Mouse (Mus musculus) limb, embryonic 11.5 days (tissue): Measurements from ENCODE around the gene Tbc1d1. TPM values are rescaled to one million over a fixed set of nuclear protein-coding genes. Genes with fewer than 3 reads are reported as not detected.

Experiments used
- ATAC-seq: fragments of 200-750 bp; cut with Nextera tagmentation; 2 replicates; pipeline ENCODE4 v1.8.0; 2017; ENCODE audit warnings: low read depth; ENCODE audit not compliant: insufficient number of reproducible peaks, low FRiP score, low TSS enrichment
- DNase-seq: peaks from one replicate; pipeline ENCODE4 v3.0.0-alpha.2; 2015; ENCODE audit warnings: low spot score
- H3K27ac ChIP-seq: fragments of 300-500 bp; sonication (generic); replicated peaks from 2 replicates; pipeline ENCODE4 v1.5.1; 2014; ENCODE audit warnings: low read depth, mild to moderate bottlenecking, low read length
- H3K27me3 ChIP-seq: fragments of 300-500 bp; sonication (generic); 2 replicates; pipeline ENCODE4 v1.6.1; 2014; ENCODE audit warnings: mild to moderate bottlenecking, low read length, mixed read lengths; ENCODE audit not compliant: control insufficient read depth, insufficient read depth
- H3K36me3 ChIP-seq: fragments of 300-500 bp; sonication (generic); 2 replicates; pipeline ENCODE4 v1.6.1; 2014; ENCODE audit warnings: mild to moderate bottlenecking, low read length, moderate library complexity, mixed read lengths; ENCODE audit not compliant: control insufficient read depth, insufficient read depth
- H3K4me1 ChIP-seq: fragments of 300-500 bp; sonication (generic); 2 replicates; pipeline ENCODE4 v1.6.1; 2014; ENCODE audit warnings: low read length, mixed read lengths; ENCODE audit not compliant: control insufficient read depth, insufficient read depth
- H3K4me2 ChIP-seq: fragments of 300-500 bp; sonication (generic); 2 replicates; pipeline ENCODE4 v1.6.1; 2014; ENCODE audit warnings: low read depth, mild to moderate bottlenecking, moderate library complexity; ENCODE audit not compliant: severe bottlenecking
- H3K4me3 ChIP-seq: fragments of 300-500 bp; sonication (generic); 2 replicates; pipeline ENCODE4 v1.5.1; 2014; ENCODE audit warnings: low read depth, low read length
- H3K9ac ChIP-seq: fragments of 300-500 bp; sonication (generic); 2 replicates; pipeline ENCODE4 v1.6.1; 2014; ENCODE audit warnings: mild to moderate bottlenecking, low read length
- H3K9me3 ChIP-seq: fragments of 300-500 bp; sonication (generic); 2 replicates; pipeline ENCODE4 v1.6.1; 2016; ENCODE audit warnings: low read length; ENCODE audit not compliant: control insufficient read depth
- WGBS: fragments of 180-500 bp; shearing (Covaris S2); extraction: QIAGEN DNeasy Blood & Tissue Kit; methylation state at CpG from one replicate; pipeline ENCODE4 v1.1.7; 2014; 5-methylcytosine and 5-hydroxymethylcytosine counted together
- polyA plus RNA-seq: library from polyadenylated mRNA; unstranded; fragments of >200 nt; fragmentation: Nextera tagmentation; extraction: Ambion mirVana; gene quantifications from 2 replicates; pipeline ENCODE4 v1.2.1, GENCODE M21; 2014

The Tbc1d1 gene
- polyA plus RNA-seq, 1 experiment from 2014 or later = 31.9 TPM

DNA sequence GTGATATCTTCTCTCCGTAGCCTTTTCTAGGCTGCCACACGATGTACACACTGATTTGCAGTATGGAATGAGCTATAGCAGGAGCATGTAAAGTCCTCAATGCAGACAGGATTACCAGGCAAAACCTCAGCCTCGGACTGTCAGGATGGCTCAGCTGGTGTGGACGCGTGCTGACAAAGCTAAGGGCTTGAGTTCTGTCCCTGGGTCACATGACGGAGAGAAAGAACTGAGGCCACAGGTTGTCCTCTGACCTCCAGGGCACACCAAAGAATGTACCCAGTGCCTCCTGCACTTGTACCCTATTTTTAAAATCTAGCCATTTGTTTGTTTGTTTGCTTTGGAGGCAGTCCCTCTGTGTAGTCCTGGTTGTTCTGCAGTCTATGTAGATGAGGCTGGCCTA, 98.9 kb downstream of the Tbc1d1 start:
- ATAC-seq = no peak

DNA sequence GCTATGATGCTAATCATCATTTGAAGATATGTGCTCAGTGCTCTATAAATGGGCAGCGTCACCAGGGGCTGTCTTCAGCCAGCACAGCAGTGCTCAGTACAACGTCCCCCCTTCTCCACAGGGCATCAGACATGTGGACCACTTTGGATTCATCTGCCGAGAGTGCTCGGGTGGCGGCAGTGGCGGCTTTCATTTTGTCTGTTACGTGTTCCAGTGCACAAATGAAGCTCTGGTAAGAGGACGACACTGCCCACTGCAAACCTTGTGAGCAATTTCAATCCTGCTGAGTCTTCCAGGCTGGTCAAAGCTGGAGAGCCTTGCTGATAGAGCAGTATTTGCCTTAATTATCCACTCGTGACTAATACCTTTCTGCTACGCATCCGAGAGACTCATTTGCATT, 107.2 kb downstream of the Tbc1d1 start:
- Histone ChIP-seq H3K4me3 (no peak overlapping the region), H3K27me3 (no peaks in the 10 kb centered on the region), H3K36me3 (no peaks in the 10 kb centered on the region), H3K4me2 (no peak overlapping the region), H3K9ac (no peak overlapping the region), H3K27ac (no peak overlapping the region), H3K4me1 (no peaks in the 10 kb centered on the region), H3K9me3 (no peaks in the 10 kb centered on the region)
- 87% methylated on average over 11 of the region's 11 CpGs for WGBS
- ATAC-seq (no peak), DNase-seq (no peak)

More for the DNA sequence above, 98.9 kb downstream of the Tbc1d1 start:
- H3K9ac ChIP-seq = no peak overlapping the region
- no peak for DNase-seq
- no peak overlapping the region for H3K4me2 ChIP-seq
- WGBS = 83% methylated on average over 6 of the region's 6 CpGs
- H3K36me3 ChIP-seq = peaks cover 2% of the 10 kb centered on the region; the same call in 1 of the 2 replicates
- H3K9me3 ChIP-seq = no peaks in the 10 kb centered on the region
- H3K27ac ChIP-seq = no peak overlapping the region
- no peaks in the 10 kb centered on the region for H3K4me1 ChIP-seq
- H3K27me3 ChIP-seq = no peaks in the 10 kb centered on the region
- no peak overlapping the region for H3K4me3 ChIP-seq

DNA sequence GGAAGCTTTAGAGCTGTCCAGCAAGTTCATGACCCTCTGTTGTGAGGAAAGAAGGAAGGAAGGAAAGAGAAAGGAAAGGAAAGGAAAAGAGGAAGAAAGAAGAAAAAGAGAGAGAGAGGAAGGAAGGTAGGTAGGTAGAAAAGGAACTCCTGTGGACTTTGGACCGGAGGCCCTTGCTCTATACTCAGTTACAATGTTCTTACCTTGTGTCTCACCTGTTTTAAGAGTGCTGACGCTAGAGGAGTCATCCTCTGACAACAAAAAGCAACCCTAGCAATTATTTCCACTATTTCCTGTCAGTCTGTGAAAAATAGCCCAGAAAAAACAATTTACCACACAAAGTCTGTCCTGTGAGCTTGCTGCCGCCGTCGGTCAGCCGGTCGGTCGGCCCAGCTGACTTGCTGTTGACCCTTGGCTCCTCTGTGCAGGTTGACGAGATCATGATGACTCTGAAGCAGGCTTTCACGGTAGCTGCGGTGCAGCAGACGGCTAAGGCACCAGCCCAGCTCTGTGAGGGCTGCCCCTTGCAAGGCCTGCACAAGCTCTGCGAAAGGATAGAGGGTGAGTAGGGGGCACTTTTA, 107.9 kb downstream of the Tbc1d1 start:
- 71% methylated on average over 13 of the region's 13 CpGs for WGBS
- Histone ChIP-seq H3K27me3 (no peaks in the 10 kb centered on the region), H3K36me3 (no peaks in the 10 kb centered on the region), H3K9me3 (no peaks in the 10 kb centered on the region), H3K4me1 (no peaks in the 10 kb centered on the region), H3K4me2 (no peak overlapping the region), H3K27ac (no peak overlapping the region), H3K9ac (no peak overlapping the region), H3K4me3 (no peak overlapping the region)
- no peak for DNase-seq
- no peak for ATAC-seq

- no peak overlapping the region for H3K4me3 ChIP-seq
- ATAC-seq (no peak), DNase-seq (no peak)
- H3K27ac ChIP-seq = no peak overlapping the region
- WGBS = 20% methylated on average over 3 of the region's 3 CpGs
- H3K4me1 ChIP-seq = peaks cover 6% of the 10 kb centered on the region
- no peak overlapping the region for H3K4me2 ChIP-seq
- no peaks in the 10 kb centered on the region for H3K9me3 ChIP-seq
- no peaks in the 10 kb centered on the region for H3K36me3 ChIP-seq
- H3K9ac ChIP-seq = no peak overlapping the region
- H3K27me3 ChIP-seq = no peaks in the 10 kb centered on the region
Measured at GRCm38 (mm10) chr5:64265145-64265544, 109.0 kb downstream of the Tbc1d1 start.

DNA sequence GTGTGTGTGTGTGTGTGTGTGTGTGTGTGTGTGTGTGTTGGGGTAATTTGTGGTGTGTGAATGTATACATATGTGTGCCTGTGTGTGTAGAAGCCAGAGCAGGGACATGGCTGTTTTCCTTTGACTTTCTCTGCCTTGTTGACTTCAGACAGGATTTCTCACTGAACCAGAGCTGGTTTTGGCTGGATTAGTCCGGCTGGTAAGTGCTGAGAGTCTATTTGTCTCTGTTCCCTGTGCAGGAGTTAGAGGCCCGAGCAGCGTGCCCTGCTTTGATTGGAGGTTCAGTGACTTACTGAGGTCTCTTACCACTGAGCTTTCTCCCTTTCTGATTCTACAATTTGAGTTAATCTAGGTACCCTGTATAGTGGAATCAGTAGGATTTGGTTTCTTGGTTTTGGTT, 109.8 kb downstream of the Tbc1d1 start:
- no peak for ATAC-seq

GRCm38 (mm10) chr5:64266534-64266933, 110.4 kb downstream of the Tbc1d1 start:
- WGBS = 98% methylated on average over 2 of the region's 2 CpGs
- Histone ChIP-seq H3K4me2 (no peak overlapping the region), H3K9ac (no peak overlapping the region), H3K27me3 (no peaks in the 10 kb centered on the region), H3K4me1 (peaks cover 6% of the 10 kb centered on the region), H3K36me3 (no peaks in the 10 kb centered on the region; the same call in 1 of the 2 replicates), H3K27ac (no peak overlapping the region), H3K4me3 (no peak overlapping the region), H3K9me3 (no peaks in the 10 kb centered on the region)
- DNase-seq = no peak
- no peak for ATAC-seq

More for the DNA sequence above, 109.8 kb downstream of the Tbc1d1 start:
- no peaks in the 10 kb centered on the region for H3K9me3 ChIP-seq
- H3K27ac ChIP-seq = no peak overlapping the region
- H3K4me3 ChIP-seq = no peak overlapping the region
- H3K36me3 ChIP-seq = no peaks in the 10 kb centered on the region; the same call in 1 of the 2 replicates
- DNase-seq = no peak
- H3K4me1 ChIP-seq = peaks cover 6% of the 10 kb centered on the region
- no peaks in the 10 kb centered on the region for H3K27me3 ChIP-seq
- H3K4me2 ChIP-seq = no peak overlapping the region
- H3K9ac ChIP-seq = no peak overlapping the region
- 91% methylated on average over 3 of the region's 3 CpGs for WGBS

DNA sequence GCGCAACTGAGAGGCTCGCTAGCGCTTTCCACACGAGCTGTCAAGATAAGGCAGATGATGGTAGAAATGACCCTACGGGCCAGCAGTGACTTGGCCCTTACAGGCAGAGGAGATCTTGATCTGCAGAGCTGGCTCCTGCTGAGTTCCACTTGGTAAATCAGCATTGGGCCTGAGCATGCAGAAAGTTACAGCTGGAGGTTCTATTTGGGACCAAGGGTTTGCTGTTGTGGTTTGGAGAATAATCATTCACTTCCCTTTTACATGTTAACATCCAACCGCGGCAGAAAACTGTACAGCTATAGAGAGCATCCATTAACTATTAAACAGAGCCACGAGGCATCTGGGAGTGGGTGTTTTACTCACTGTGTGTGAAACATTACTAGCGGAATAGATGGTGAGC, 111.2 kb downstream of the Tbc1d1 start:
- DNase-seq (no peak), ATAC-seq (no peak)
- Histone ChIP-seq H3K9ac (no peak overlapping the region), H3K4me3 (no peak overlapping the region), H3K4me1 (peaks cover 6% of the 10 kb centered on the region), H3K27me3 (no peaks in the 10 kb centered on the region), H3K9me3 (no peaks in the 10 kb centered on the region), H3K27ac (no peak overlapping the region), H3K36me3 (no peaks in the 10 kb centered on the region; the same call in 1 of the 2 replicates), H3K4me2 (no peak overlapping the region)
- 90% methylated on average over 9 of the region's 9 CpGs for WGBS

DNA sequence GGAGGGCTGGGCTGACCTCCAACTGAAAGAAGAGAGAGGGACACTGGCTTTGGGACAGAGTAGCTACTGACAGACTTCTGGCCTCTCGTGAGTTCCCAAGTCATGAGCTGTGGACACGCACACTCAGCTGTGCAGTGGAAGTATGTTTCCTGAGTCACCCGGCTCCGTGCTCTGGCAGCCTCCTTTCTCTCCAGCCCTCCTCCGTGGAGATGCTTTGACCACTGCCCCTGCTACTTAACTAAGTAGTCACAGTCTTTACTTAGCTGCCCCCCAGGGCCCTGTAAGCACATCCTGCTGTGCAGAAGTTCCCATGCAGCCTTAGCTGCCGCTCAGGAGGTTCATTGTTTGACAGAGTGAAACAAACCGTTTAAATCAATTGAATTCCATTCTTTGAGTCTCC, 113.6 kb downstream of the Tbc1d1 start:
- peaks cover 6% of the 10 kb centered on the region for H3K4me1 ChIP-seq
- H3K36me3 ChIP-seq = no peaks in the 10 kb centered on the region; the same call in 1 of the 2 replicates
- WGBS = 56% methylated on average over 7 of the region's 7 CpGs
- ATAC-seq (no peak), DNase-seq (peak; percentile 24)
- H3K9me3 ChIP-seq = no peaks in the 10 kb centered on the region
- no peaks in the 10 kb centered on the region for H3K27me3 ChIP-seq
- no peak overlapping the region for H3K4me2 ChIP-seq
- no peak overlapping the region for H3K9ac ChIP-seq
- H3K27ac ChIP-seq = peak overlapping the region; percentile 62; the same call in 1 of the 2 replicates
- no peak overlapping the region for H3K4me3 ChIP-seq

DNA sequence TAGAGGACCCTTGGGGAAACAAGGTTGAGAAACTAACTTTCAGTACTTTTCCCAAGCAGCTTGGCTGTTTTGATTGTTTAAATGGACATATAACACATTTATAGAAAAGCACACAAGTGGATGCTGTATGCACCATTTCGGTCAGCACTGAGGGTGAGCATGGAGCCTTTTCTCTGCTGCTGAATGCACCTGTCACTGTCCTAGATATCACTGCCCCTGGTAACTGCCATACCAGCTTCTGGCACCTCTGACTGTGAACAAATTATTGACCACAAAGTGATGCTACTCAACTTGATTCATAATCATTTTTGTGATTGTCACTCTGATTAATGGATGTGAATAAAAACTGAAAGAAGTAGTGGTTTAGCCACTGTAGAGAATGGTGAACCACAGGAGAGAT, 117.4 kb downstream of the Tbc1d1 start:
- ATAC-seq = no peak
- H3K27ac ChIP-seq = no peak overlapping the region
- no peak for DNase-seq
- no peaks in the 10 kb centered on the region for H3K27me3 ChIP-seq
- H3K9me3 ChIP-seq = no peaks in the 10 kb centered on the region
- peaks cover 6% of the 10 kb centered on the region for H3K4me1 ChIP-seq
- no peak overlapping the region for H3K9ac ChIP-seq
- H3K4me3 ChIP-seq = no peak overlapping the region
- 85% methylated on average over 1 of the region's 1 CpGs for WGBS
- H3K4me2 ChIP-seq = no peak overlapping the region
- H3K36me3 ChIP-seq = no peaks in the 10 kb centered on the region; the same call in 1 of the 2 replicates
